Mouse (Mus musculus): Measurements from ENCODE around the gene Fam168a.

Gene Fam168a

DNA sequence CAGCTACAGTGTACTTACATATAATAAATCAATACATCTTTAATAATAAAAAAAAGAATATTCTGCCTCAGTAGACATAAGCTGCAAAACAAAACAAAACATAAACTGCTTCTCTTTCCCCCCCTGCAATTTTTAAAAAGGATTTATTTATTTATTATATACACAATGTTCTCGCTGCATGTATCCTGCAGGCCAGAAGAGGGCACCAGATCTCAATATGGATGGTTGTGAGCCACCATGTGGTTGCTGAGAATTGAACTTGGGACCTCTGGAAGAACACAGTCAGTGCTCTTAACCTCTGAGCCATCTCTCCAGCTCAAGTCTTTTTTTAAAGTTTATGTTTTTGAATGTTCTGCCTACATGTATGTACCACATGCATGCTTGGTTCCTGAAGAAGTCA is 67.8 kb downstream of the Fam168a start:
- no peak for DNase-seq (ENCODE audit: low read depth, low spot score)

DNA sequence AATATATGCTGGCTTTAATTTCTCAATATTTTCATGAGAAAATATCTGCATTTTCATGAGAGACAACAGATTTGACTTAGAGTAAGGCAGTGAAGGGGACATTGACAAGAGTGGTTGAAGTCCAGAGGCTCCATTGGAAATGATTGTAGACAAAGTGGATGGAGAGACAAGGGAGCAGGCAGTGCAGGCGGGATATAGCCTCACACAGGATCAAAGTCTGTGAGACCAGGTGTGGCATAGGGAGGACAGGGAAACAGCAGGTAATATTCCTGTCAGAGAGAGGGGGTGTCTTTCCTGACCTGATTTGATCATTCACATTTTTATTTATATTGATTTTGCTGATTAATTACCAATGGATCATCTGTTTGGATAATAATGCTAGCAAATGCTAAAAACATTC is 69.4 kb downstream of the Fam168a start:
- no peak for DNase-seq (ENCODE audit: low read depth, low spot score)

- DNase-seq (ENCODE audit: low read depth, low spot score), result no peak
These were observed 73.8 kb downstream of the Fam168a start for GRCm38 (mm10) chr7:100780192-100780591.

DNA sequence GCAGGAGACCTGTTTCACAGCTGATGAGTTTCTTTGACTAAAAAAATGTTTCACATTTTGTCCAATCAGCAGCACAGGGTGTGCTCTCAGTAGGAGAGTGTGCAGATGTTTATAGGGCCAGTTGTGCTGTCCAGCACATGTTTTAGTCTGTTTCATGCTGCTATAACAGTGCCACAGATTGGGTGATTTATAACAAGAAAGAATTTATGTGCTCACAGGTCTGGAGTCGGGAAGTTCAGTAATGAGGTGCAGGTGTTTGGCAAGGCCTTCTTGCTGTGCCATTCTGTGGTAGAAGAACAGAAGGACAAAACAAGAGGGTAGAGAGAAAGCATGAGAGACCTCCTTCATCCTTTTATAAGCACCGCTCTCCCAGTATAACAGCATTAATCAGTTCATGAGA is 78.2 kb downstream of the Fam168a start:
- no peak for DNase-seq (ENCODE audit: low read depth, low spot score)

DNA sequence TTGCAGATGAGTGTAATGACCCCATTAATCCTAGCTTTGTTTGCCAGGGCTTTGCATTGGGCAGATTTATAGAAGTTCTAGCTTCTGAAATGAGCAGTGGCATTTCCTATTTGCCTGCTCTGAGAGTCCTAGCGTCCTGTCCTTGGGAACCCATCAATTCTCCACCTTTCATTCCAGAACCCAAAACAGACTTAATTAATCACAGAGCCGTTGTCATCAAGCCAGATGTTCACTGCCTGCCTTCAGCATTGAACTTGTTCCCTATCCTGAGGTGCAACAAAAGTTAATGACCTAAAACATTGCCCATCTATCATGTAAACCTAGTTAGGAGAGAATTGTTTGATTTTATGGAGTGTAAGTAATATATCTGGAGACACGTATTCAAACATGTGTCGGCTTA is 79.0 kb downstream of the Fam168a start:
- no peak for DNase-seq (ENCODE audit: low read depth, low spot score)

DNA sequence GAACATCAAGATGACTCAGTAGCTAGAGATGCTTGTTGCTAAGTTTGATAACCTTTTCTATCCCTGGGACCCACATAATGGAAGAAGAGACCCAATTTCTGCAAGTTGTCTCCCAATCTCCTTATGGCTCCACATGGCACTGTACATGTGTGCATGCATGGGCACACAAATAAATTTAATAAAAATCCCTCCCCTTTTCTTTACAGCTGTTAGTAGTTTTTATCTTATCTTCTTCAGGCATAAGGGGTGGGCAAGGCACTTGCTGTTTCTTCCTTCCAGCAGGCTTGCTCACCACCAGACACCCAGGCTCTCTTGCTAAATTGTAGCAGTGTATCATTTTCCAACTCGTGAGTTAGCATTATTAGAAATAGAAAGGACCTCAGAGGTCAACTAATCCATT is 79.6 kb downstream of the Fam168a start:
- DNase-seq (ENCODE audit: low read depth, low spot score), result no peak

DNA sequence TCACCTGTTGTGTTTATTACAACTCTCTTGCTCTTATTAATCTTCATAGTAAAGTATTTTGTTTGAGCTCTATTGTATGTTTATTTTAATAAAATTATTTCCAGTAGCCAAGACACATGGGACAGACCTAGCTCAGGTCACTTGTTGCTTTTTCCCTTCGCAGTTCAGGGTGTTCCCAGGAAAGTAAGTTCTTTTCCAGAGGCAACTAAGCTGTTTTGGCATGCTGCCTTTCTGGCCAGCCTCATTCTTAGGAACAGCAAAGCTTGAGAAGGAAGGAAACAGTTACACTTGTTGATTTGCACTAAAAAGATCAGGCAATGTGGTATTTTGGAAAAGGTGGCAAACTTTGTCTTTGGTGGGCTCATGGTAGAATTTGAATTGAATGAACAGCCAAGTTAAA is 81.9 kb downstream of the Fam168a start:
- DNase-seq (ENCODE audit: low read depth, low spot score), result no peak

GRCm38 (mm10) chr7:100798810-100799209 is 92.4 kb downstream of the Fam168a start:
- DNase-seq (ENCODE audit: low read depth, low spot score), result peak; percentile 20

GRCm38 (mm10) chr7:100805391-100805790 is 99.0 kb downstream of the Fam168a start:
- no peak for DNase-seq (ENCODE audit: low read depth, low spot score)

DNA sequence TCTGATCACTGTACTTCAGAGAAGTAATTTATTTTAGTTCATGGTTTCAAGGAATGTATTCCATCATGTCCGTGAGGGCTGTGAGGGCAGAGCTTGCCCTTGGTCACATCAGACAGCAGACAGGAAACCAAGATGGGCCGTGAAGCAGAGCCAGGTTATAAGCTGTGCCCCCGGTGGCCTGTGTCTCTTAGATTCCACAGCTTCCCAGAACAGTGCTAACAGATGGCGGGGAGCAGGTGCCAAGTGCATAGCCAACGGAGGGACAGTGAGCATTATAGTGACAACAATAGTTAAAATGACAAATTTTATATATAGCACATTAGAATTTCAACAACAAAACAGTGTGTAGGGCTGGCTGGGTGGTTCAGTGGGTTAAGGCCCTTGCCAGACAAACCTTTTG is 105.5 kb downstream of the Fam168a start:
- DNase-seq (ENCODE audit: low read depth, low spot score), result no peak

DNA sequence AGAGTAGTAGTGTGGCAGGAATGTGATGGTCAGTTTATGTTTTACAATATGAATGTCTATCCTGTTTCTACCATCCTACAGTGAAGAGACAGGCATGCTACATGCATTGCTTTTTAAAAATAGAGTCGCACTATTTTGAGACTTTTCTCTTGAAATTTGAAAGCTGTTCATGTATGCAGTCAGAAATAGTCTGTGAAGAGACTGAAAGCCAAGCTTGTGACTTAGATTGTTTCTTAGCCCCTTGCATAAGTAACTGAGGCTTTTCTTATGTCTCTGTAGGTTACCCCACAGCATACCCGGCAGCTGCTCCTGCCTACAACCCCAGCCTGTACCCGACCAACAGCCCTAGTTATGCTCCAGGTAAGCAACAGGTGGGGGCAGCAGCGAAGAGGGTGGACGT is 106.2 kb downstream of the Fam168a start:
- no peak for DNase-seq (ENCODE audit: low read depth, low spot score)

- no peak for DNase-seq (ENCODE audit: low read depth, low spot score)
These were observed 109.6 kb downstream of the Fam168a start for GRCm38 (mm10) chr7:100815900-100816570.

DNA sequence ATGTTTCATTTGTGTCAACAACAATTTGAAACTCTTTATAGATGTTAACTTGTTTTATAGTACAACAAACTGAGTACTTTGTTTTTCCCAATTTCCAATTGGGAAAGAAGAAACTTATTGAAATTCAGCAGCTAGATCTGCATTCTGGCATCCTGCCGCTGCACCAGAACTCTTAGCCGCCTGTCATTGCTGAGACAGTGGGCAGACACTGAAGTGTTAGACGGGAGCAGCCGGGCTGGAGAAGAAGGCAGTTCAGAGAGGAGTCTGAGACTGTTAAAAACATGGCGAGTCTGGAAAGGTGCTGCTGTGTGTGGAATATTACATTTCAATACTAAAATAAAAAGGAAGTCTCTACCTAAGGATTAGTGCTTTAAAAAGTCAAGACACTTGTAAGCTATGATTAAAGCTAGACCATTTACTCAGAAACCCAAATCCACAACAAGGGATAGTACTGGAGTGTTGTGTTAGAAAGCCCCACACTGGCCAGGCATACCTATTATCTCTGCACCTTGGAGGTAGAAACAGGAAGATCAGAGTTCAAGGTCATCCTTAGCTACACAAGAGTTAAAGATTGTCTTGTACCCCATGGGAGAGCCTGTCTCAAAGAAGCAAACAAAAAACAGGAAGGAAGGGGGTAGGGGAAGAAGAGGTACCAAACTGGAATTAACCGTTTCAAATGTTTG is 110.5 kb downstream of the Fam168a start:
- no peak for DNase-seq (ENCODE audit: low read depth, low spot score)

DNA sequence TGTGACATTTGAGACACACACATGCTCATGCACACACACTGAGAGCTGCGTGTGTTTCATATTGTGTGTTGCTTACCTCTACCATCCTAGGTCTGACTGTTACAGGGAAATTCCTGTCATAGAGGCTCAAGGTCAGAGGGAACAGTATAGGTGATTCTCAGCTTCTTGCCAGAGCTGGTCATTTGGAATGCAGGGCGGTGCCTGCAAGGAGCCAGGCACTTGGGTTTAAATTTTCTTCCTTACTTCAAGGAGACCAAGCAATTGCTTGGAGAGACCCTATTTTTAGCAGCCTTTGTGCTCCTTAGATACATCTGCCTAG is 111.0 kb downstream of the Fam168a start:
- no peak for DNase-seq (ENCODE audit: low read depth, low spot score)

GRCm38 (mm10) chr7:100818401-100819064 is 112.1 kb downstream of the Fam168a start:
- no peak for DNase-seq (ENCODE audit: low read depth, low spot score)

- DNase-seq (ENCODE audit: low read depth, low spot score), result no peak
These were observed 118.2 kb downstream of the Fam168a start for GRCm38 (mm10) chr7:100824661-100825060.

GRCm38 (mm10) chr7:100828549-100828948 is 122.1 kb downstream of the Fam168a start:
- DNase-seq (ENCODE audit: low read depth, low spot score), result no peak

- no peak for DNase-seq (ENCODE audit: low read depth, low spot score)
These were observed 127.4 kb downstream of the Fam168a start for GRCm38 (mm10) chr7:100833859-100834258.

DNA sequence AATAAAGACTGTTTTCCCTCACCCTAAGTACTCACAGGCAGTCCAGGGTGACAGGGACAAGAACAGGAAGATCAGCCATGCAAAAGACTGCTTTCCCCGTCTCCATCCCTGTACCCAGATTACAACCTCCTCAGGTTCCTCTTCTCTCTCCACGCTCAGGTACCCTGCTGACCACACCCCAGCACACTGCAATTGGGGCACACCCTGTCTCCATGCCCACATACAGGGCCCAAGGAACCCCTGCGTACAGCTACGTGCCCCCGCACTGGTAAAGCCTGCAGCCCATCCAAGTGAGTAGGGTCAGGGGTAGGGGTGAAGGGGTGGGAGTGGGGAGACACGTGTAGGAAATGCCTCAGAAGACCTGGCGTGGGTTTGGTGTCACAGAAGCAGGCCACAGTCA is 128.7 kb downstream of the Fam168a start:
- DNase-seq (ENCODE audit: low read depth, low spot score), result no peak

DNA sequence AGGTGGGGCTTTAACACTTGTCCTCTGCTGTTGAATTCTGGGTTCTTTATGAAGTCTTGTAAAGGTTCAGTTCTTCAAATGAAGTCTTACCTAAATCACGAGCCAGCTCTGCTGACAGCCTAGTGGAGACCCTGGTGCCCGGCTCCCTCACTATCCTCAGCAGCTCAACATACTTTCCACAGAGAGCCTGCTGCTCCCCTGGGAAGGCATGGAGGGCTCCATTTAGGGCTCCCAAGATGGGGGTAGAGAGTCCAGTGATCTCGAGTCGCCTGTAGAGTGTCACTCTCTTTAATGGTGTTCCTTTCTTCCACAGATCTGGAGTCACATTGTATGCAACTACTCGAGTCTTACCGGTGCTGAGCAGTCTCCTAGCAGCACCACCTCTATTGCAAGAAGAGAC is 129.3 kb downstream of the Fam168a start:
- no peak for DNase-seq (ENCODE audit: low read depth, low spot score)

DNA sequence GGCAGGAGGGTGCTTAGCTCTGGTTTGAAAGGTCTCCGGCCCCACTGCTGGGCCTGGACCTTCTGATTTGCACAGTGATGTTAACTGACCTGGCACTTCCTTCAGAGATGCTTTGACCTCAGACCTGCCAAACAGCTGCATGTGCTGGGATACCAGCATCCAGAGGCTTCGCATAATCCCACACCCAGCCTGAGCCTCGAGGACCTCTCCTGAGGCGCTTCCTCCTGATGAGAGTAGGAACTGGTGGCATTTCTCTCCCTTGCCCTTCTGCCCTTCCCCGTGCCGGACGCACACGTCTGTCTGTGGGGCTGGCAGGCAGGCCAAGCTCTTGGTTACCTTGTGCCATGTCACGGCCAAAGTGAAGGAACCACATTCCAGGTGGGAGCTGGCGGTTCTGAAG is 130.2 kb downstream of the Fam168a start:
- no peak for DNase-seq (ENCODE audit: low read depth, low spot score)

DNA sequence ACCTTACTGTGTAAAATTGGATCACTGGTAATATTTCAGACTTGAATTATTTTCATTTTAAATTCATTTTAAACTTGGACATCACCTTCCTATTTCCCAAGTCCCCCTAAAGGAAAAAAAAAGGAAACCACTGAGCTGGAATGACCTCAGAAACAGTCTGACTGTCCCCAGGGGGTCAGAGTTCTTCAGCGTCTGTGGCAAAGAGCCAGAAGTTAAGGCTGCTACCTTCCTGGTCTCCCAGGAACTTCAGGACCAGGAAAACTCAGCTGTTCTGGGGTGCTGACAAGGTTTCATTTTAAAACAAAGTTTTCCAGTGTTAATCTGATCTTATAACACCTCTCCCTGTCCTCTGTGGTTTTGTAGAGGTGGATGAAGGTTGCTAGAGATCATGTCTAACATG is 131.3 kb downstream of the Fam168a start:
- DNase-seq (ENCODE audit: low read depth, low spot score), result no peak

Measured in retina, postnatal 7 days (tissue).